Mouse (Mus musculus) mouse trophoblast stem cell (cell line): ENCODE data around the gene Fcrlb.
"Not testable (repeated sequence)": the region's sequence is repeated elsewhere in the genome, so short reads cannot be mapped to it uniquely, and the experiment has no call there.

ENCODE experiments used
- in situ Hi-C, 2 experiments: fragments of 300-500 bp; cut with MseI, MboI; formaldehyde crosslinking; loops; 2 replicates in 1 of 2; 3 replicates in 1 of 2; pipeline ENCODE4 v1.15.1; 2025

Gene Fcrlb

GRCm38 (mm10) chr1:170912891-170913615 is at the start of gene Fcrlb:
Fcrlb (minus strand) TSS chr1:170912941.
- in situ Hi-C loops, result no loop called here

GRCm38 (mm10) chr1:170962301-170962700 is 49.6 kb upstream of the Fcrlb start:
- in situ Hi-C loops, result no loop called here

GRCm38 (mm10) chr1:170961101-170961500 is 48.4 kb upstream of the Fcrlb start:
- in situ Hi-C loops, result no loop called here

- in situ Hi-C loops, result no loop called here
Measured at GRCm38 (mm10) chr1:170959791-170960190, 47.0 kb upstream of the Fcrlb start.

GRCm38 (mm10) chr1:170958225-170958624 is 45.5 kb upstream of the Fcrlb start:
- in situ Hi-C loops, result no loop called here

GRCm38 (mm10) chr1:170953192-170953591 is 40.5 kb upstream of the Fcrlb start:
- in situ Hi-C loops, result no loop called here

- in situ Hi-C loops, result no loop called here
Measured at GRCm38 (mm10) chr1:170950772-170951171, 38.0 kb upstream of the Fcrlb start.

- in situ Hi-C loops, result not testable (repeated sequence)
Measured at GRCm38 (mm10) chr1:170944908-170945307, 32.2 kb upstream of the Fcrlb start.

- in situ Hi-C loops, result not testable (repeated sequence)
Measured at GRCm38 (mm10) chr1:170944151-170944550, 31.4 kb upstream of the Fcrlb start.

GRCm38 (mm10) chr1:170939255-170939654 is 26.5 kb upstream of the Fcrlb start:
- in situ Hi-C loops, result no loop called here

GRCm38 (mm10) chr1:170934383-170934782 is 21.6 kb upstream of the Fcrlb start:
- in situ Hi-C loops, result no loop called here

- in situ Hi-C loops, result no loop called here
Measured at GRCm38 (mm10) chr1:170933940-170934339, 21.2 kb upstream of the Fcrlb start.

GRCm38 (mm10) chr1:170933386-170933920 is 20.7 kb upstream of the Fcrlb start:
- in situ Hi-C loops, result no loop called here

GRCm38 (mm10) chr1:170932043-170932442 is 19.3 kb upstream of the Fcrlb start:
- in situ Hi-C loops, result no loop called here

GRCm38 (mm10) chr1:170929245-170929644 is 16.5 kb upstream of the Fcrlb start:
- in situ Hi-C loops, result no loop called here

GRCm38 (mm10) chr1:170928467-170928866 is 15.7 kb upstream of the Fcrlb start:
- in situ Hi-C loops, result no loop called here

GRCm38 (mm10) chr1:170927378-170927777 is 14.6 kb upstream of the Fcrlb start, which contains the start of gene Fcrla:
Fcrla (minus strand) TSS chr1:170927583.
- in situ Hi-C loops, result no loop called here

- in situ Hi-C loops, result no loop called here
Measured at GRCm38 (mm10) chr1:170926941-170927340, 14.2 kb upstream of the Fcrlb start.

- in situ Hi-C loops, result no loop called here
Measured at GRCm38 (mm10) chr1:170924485-170924884, 11.7 kb upstream of the Fcrlb start.

- in situ Hi-C loops, result no loop called here
Measured at GRCm38 (mm10) chr1:170919308-170919707, 6.6 kb upstream of the Fcrlb start.

- in situ Hi-C loops, result no loop called here
Measured at GRCm38 (mm10) chr1:170915657-170916056, 2.9 kb upstream of the Fcrlb start.

- in situ Hi-C loops, result no loop called here
Measured at GRCm38 (mm10) chr1:170911907-170912660, 657 bp downstream of the Fcrlb start.

GRCm38 (mm10) chr1:170908341-170908740 is 4.4 kb downstream of the Fcrlb start:
- in situ Hi-C loops, result no loop called here
